Mouse (Mus musculus) intestine, embryonic 16.5 days (tissue): ENCODE results near the gene Gas6. TPM values are rescaled to one million over a fixed set of nuclear protein-coding genes. Genes with fewer than 3 reads are reported as not detected.
A peak's percentile ranks its signal among the peaks of the same experiment; 100 is the strongest.

Source experiments
- ATAC-seq: fragments of 200-750 bp; cut with Nextera tagmentation; 2 replicates; pipeline ENCODE4 v1.8.0; 2017; ENCODE audit warnings: moderate TSS enrichment, moderate library complexity
- H3K27ac ChIP-seq: fragments of 300-500 bp; sonication (generic); 2 replicates; pipeline ENCODE4 v1.5.1; 2014; ENCODE audit warnings: mild to moderate bottlenecking, low read length
- H3K27me3 ChIP-seq: fragments of 300-500 bp; sonication (generic); replicated peaks from 2 replicates; pipeline ENCODE4 v1.6.1; 2014; ENCODE audit warnings: low read length, control low read depth, mixed read lengths; ENCODE audit not compliant: control insufficient read depth, insufficient read depth
- H3K36me3 ChIP-seq: fragments of 300-500 bp; sonication (generic); 2 replicates; pipeline ENCODE4 v1.6.1; 2014; ENCODE audit warnings: low read length, control low read depth; ENCODE audit not compliant: control insufficient read depth, insufficient read depth
- H3K4me1 ChIP-seq: fragments of 300-500 bp; sonication (generic); 2 replicates; pipeline ENCODE4 v1.6.1; 2014; ENCODE audit warnings: low read length, control low read depth, mixed read lengths; ENCODE audit not compliant: control insufficient read depth, insufficient read depth
- H3K4me2 ChIP-seq: fragments of 300-500 bp; sonication (generic); 2 replicates; pipeline ENCODE4 v1.6.1; 2014; ENCODE audit warnings: low read depth, low read length, control low read depth
- H3K4me3 ChIP-seq: fragments of 300-500 bp; sonication (generic); 2 replicates; pipeline ENCODE4 v1.5.1; 2014; ENCODE audit warnings: mild to moderate bottlenecking, low read length
- H3K9ac ChIP-seq: fragments of 300-500 bp; sonication (generic); 2 replicates; pipeline ENCODE4 v1.6.1; 2014; ENCODE audit warnings: low read depth, low read length
- H3K9me3 ChIP-seq: fragments of 300-500 bp; sonication (generic); 2 replicates; pipeline ENCODE4 v1.6.1; 2016; ENCODE audit warnings: low read length, control low read depth; ENCODE audit not compliant: control insufficient read depth
- WGBS: fragments of 180-500 bp; shearing (Covaris S2); extraction: QIAGEN DNeasy Blood & Tissue Kit; methylation state at CpG from one replicate; pipeline ENCODE4 v1.1.7; 2014; 5-methylcytosine and 5-hydroxymethylcytosine counted together
- polyA plus RNA-seq: library from polyadenylated mRNA; unstranded; fragments of >200 nt; fragmentation: Nextera tagmentation; extraction: Ambion mirVana; gene quantifications from 2 replicates; pipeline ENCODE4 v1.2.1, GENCODE M21; 2015

Gene Gas6
- polyA plus RNA-seq, 1 experiment from 2014 or later, result 55.8 TPM

- H3K9ac ChIP-seq, result peak overlapping the region; percentile 25; the same call in 1 of the 2 replicates
- no peaks in the 10 kb centered on the region for H3K36me3 ChIP-seq
- WGBS, result 47% methylated on average over 7 of the region's 7 CpGs
- H3K27ac ChIP-seq, result peak overlapping the region; percentile 75
- peaks cover 36% of the 10 kb centered on the region for H3K4me1 ChIP-seq
- no peak overlapping the region for H3K4me3 ChIP-seq
- no peaks in the 10 kb centered on the region for H3K27me3 ChIP-seq
- ATAC-seq, result peak; percentile 37
- no peaks in the 10 kb centered on the region for H3K9me3 ChIP-seq
- no peak overlapping the region for H3K4me2 ChIP-seq
Measured at GRCm38 (mm10) chr8:13529891-13530316, 35.6 kb upstream of the Gas6 start.

- no peaks in the 10 kb centered on the region for H3K9me3 ChIP-seq
- peak overlapping the region; percentile 75 for H3K27ac ChIP-seq
- H3K4me2 ChIP-seq, result no peak overlapping the region
- H3K27me3 ChIP-seq, result no peaks in the 10 kb centered on the region
- H3K9ac ChIP-seq, result peak overlapping the region; percentile 25; the same call in 1 of the 2 replicates
- H3K36me3 ChIP-seq, result no peaks in the 10 kb centered on the region
- WGBS, result 46% methylated on average over 15 of the region's 15 CpGs
- peaks cover 36% of the 10 kb centered on the region for H3K4me1 ChIP-seq
- ATAC-seq, result peak; percentile 51
- no peak overlapping the region for H3K4me3 ChIP-seq
Measured at GRCm38 (mm10) chr8:13529011-13529840, 34.9 kb upstream of the Gas6 start.

- ATAC-seq, result peak; percentile 86
- Histone ChIP-seq H3K4me2 (no peak overlapping the region), H3K36me3 (no peaks in the 10 kb centered on the region), H3K9me3 (no peaks in the 10 kb centered on the region), H3K27ac (peak overlapping the region; percentile 45; the same call in 1 of the 2 replicates), H3K4me1 (peaks cover 21% of the 10 kb centered on the region), H3K4me3 (no peak overlapping the region), H3K9ac (no peak overlapping the region), H3K27me3 (no peaks in the 10 kb centered on the region)
- 19% methylated on average over 7 of the region's 7 CpGs for WGBS
Measured at GRCm38 (mm10) chr8:13521392-13521791, 27.1 kb upstream of the Gas6 start.

- Histone ChIP-seq H3K4me1 (peaks cover 31% of the 10 kb centered on the region), H3K27me3 (no peaks in the 10 kb centered on the region), H3K4me3 (no peak overlapping the region), H3K9me3 (no peaks in the 10 kb centered on the region), H3K27ac (0 out of 2 replicates have a peak overlapping the region, but pooled peaks have one; percentile 14), H3K9ac (no peak overlapping the region), H3K36me3 (no peaks in the 10 kb centered on the region), H3K4me2 (no peak overlapping the region)
- ATAC-seq, result no peak
- 47% methylated on average over 6 of the region's 6 CpGs for WGBS
Measured at GRCm38 (mm10) chr8:13520349-13520748, 26.1 kb upstream of the Gas6 start.

GRCm38 (mm10) chr8:13519503-13519902, 25.2 kb upstream of the Gas6 start:
- peaks cover 34% of the 10 kb centered on the region for H3K4me1 ChIP-seq
- no peak overlapping the region for H3K4me3 ChIP-seq
- WGBS, result 59% methylated on average over 9 of the region's 9 CpGs
- H3K36me3 ChIP-seq, result no peaks in the 10 kb centered on the region
- H3K9ac ChIP-seq, result no peak overlapping the region
- no peak for ATAC-seq
- no peak overlapping the region for H3K4me2 ChIP-seq
- H3K9me3 ChIP-seq, result no peaks in the 10 kb centered on the region
- H3K27me3 ChIP-seq, result no peaks in the 10 kb centered on the region
- no peak overlapping the region for H3K27ac ChIP-seq

GRCm38 (mm10) chr8:13517284-13517781, 23.0 kb upstream of the Gas6 start:
- Histone ChIP-seq H3K4me3 (no peak overlapping the region), H3K27me3 (no peaks in the 10 kb centered on the region), H3K4me2 (no peak overlapping the region), H3K9me3 (no peaks in the 10 kb centered on the region), H3K9ac (no peak overlapping the region), H3K36me3 (no peaks in the 10 kb centered on the region), H3K27ac (no peak overlapping the region), H3K4me1 (peaks cover 38% of the 10 kb centered on the region)
- no peak for ATAC-seq
- WGBS, result 85% methylated on average over 6 of the region's 6 CpGs

- no peaks in the 10 kb centered on the region for H3K27me3 ChIP-seq
- H3K4me3 ChIP-seq, result no peak overlapping the region
- H3K27ac ChIP-seq, result peak overlapping the region; percentile 75
- peaks cover 40% of the 10 kb centered on the region for H3K4me1 ChIP-seq
- no peak overlapping the region for H3K9ac ChIP-seq
- no peaks in the 10 kb centered on the region for H3K9me3 ChIP-seq
- no peaks in the 10 kb centered on the region for H3K36me3 ChIP-seq
- WGBS, result 69% methylated on average over 5 of the region's 5 CpGs
- no peak for ATAC-seq
- no peak overlapping the region for H3K4me2 ChIP-seq
Measured at GRCm38 (mm10) chr8:13516728-13517127, 22.4 kb upstream of the Gas6 start.

GRCm38 (mm10) chr8:13516011-13516442, 21.7 kb upstream of the Gas6 start:
- H3K4me3 ChIP-seq, result no peak overlapping the region
- no peaks in the 10 kb centered on the region for H3K27me3 ChIP-seq
- H3K9ac ChIP-seq, result no peak overlapping the region
- ATAC-seq, result peak; percentile 49
- H3K4me1 ChIP-seq, result peaks cover 35% of the 10 kb centered on the region
- peak overlapping the region; percentile 75 for H3K27ac ChIP-seq
- H3K9me3 ChIP-seq, result no peaks in the 10 kb centered on the region
- 52% methylated on average over 7 of the region's 7 CpGs for WGBS
- no peaks in the 10 kb centered on the region for H3K36me3 ChIP-seq
- H3K4me2 ChIP-seq, result no peak overlapping the region

GRCm38 (mm10) chr8:13513556-13514370, 19.5 kb upstream of the Gas6 start:
- 94% methylated on average over 5 of the region's 5 CpGs for WGBS
- H3K4me2 ChIP-seq, result no peak overlapping the region
- H3K9me3 ChIP-seq, result no peaks in the 10 kb centered on the region
- no peaks in the 10 kb centered on the region for H3K36me3 ChIP-seq
- peaks cover 27% of the 10 kb centered on the region for H3K4me1 ChIP-seq
- H3K9ac ChIP-seq, result no peak overlapping the region
- ATAC-seq, result no peak
- H3K27ac ChIP-seq, result no peak overlapping the region
- no peak overlapping the region for H3K4me3 ChIP-seq
- no peaks in the 10 kb centered on the region for H3K27me3 ChIP-seq
